Mouse (Mus musculus) kidney, postnatal 25 days (tissue): Measurements from ENCODE around the gene Nxpe3.
"Not testable (repeated sequence)": the region's sequence is repeated elsewhere in the genome, so short reads cannot be mapped to it uniquely, and the experiment has no call there.

Experiments
- DNase-seq, 2 experiments: peaks; one replicate each; pipeline ENCODE4 v3.0.0; 2021; ENCODE audit warnings: mixed read lengths in 2 of 2

Gene Nxpe3

DNA sequence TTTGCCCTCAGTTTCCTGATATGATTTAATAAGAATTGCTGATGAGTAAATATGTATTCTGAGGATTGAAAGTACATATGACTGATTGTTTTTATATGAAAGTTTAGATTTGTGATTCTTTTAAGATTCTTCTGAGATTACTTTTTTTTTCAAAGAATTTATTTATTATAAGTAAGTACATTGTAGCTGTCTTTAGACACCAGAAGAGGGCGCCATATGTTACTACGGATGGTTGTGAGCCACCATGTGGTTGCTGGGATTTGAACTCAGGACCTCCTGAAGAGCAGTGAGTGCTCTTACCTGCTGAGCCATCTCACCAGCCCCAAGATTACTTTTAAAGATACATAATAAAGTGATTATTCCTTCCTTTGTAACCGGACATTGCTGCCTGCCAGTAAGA is 5.6 kb downstream of the Nxpe3 start:
- no peak for DNase-seq

DNA sequence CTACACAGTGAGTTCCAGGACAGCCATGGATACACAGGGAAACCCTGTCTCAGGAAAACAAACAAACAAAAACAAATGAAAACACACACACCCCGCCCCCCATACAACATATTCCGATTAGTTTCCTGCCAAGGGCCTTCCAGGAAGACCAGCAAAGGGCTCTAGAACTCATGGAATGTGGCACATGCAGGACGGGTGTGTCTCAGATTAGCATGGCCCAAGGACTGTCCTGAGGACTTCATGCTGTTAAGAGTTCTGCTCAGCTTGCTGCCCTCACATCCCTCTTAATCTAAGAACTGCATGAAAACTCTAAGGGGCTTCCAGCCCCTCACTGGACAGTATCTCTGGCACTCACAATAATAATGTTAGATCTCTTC is 6.5 kb downstream of the Nxpe3 start:
- no peak for DNase-seq

DNA sequence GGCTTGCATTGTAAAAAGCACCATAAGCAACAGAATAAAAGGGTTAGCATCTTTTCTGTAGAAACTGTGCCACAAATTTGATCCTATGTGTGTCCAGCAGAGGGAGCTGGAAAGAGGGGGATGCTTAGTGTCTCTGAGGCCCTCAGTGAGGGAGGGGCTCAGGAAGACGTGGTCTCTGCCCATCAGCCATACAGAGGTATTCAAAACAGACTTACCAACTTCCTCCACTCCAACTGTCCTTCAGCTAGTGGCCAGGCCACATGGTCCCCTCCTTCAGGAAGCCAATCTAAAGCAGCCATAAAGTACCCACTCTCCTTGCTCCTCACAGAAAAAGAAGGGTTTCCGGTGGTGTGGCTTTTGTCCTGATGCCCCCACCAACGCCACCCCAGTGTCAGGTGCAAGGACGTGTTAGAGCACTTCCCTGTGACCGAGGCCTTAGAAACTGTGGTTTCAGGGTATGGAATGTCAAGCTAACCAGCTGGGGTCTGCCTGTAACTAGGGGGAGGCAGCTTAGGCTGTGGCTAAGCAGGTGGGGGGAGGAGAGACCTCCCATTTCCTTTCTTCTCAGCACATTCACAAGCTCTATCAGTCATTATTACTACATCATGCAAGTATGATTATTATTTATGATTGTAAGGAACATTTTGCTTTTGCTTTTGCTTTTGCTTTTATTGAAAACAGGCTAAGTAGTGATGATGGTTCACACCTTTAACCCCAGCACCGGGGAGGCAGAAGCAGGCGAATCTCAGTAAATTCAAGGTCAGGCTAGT is 7.1 kb downstream of the Nxpe3 start:
- no peak for DNase-seq

DNA sequence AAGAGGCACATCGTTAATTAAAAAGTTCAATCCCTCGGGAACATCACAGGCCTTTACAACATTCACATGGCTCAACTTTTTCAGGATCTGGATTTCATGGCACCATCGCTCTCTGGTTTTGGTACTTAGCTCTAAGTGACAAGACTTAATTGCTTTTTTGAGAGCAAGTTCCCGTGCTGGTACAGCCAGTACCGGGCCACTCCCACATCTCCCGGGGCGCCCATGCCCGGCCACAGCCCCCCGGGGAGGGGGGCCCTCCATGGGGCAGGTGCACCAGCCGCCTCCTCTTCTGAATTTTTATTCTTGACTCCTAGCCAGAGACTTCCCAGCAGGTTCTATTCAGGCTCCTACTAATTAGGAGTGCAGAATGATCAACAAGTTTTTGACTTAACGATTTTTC is 10.8 kb downstream of the Nxpe3 start:
- peak in 1 of 2 experiments; percentile 36 for DNase-seq

DNA sequence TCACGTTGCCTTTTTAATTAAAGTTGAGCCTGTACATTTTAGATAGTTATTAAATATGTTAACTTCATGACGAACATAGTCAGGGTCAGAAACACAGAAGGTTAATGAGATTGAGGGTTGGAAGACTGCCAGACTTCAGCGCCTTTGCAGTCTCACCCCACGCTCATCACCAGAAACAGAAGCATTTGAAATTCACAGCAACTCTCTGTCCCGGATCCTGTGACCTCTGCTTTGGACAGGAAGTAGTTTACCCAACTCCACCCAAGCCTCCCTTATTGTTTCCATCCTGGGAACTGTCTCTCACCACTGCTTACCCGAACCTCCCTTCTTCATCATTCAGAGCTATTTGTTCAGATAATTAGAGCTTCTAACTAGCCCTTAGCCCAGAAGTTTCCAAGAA is 19.1 kb downstream of the Nxpe3 start:
- DNase-seq, result peak in 1 of 2 experiments; percentile 36

DNA sequence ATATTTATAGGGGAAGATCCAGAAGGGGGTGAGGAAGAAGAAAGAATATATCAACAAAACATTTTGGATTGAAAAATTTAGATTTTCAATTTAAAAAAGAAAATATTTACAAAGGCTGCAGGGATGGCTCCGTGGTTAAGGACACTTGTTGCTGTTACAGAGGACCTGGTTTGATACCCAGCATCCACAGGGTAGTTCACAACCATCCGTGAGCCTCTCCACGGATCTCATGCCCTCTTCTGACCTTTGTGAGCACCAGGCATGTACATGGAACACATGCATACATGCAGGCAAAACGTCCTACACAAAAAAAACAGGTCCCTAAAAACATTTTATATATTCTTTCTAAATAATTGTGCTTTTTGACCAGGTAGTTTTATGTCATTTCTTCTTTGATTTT is 31.3 kb downstream of the Nxpe3 start:
- no peak for DNase-seq

DNA sequence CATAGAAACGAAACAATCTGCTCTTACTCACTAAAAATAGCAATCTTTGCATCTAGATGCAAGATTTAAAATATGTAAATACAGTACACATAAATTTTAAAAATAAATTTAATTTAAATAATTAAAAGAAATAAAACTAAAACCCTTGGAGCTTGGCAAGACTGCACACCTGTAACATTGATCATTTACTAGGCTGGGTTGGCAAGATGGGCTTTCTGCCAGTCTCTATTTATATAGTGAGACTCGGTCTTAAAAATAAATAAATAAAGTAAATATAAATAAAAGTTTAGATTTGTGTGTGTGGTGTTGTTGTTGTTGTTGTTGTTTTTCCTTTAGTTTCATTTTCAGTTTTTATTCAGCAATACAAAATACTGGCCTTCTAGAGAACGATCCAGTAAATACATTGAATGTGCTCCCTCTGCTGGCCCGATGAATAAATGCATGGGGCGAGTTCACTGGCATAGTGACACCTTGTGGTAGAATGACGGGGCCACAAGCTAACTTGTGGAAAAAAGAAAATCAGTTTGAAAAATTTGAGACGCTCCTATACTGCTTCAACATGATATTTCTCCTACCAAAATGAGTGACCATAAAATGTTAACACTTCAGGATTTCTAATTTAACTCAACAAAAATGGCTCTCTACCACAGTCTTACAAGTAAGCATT is 31.8 kb downstream of the Nxpe3 start:
- peak; percentile 77 to 83 for DNase-seq

DNA sequence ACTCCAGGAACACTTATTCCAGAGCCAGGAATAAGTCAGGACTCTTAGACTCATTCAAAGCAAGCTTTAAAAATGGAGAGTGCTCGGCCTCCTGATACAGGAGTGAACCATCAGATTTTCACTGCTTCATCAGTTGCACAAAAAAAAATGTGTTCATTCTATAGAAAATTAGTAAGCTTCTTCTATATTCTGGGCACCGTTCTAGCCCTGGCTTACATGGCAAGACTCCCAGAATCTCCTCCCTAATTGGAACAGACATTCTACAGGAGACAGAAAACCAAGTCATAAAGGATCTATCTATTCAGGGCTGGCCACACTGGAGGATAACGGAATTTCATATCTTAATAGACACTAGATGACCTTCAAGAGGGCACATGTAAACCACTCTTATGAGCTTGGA is 34.0 kb downstream of the Nxpe3 start:
- DNase-seq, result no peak

DNA sequence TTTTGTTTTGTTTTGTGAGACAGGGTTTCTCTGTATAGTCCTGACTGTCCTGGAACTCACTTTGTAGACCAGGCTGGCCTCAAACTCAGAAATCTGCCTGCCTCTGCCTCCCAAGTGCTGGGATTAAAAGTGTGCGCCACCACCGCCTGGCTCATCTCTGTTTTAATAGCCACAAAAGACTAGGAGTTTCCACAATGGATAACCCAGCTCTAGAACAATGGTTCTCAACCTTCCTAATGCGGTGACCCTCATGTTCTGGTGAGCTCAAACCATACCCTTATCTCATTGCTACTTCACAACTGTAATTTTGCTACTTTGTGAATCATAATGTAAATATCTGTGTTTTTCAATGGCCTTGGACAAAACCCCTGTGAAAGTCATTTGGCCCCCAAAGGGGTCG is 35.7 kb downstream of the Nxpe3 start:
- not testable (repeated sequence) for DNase-seq

DNA sequence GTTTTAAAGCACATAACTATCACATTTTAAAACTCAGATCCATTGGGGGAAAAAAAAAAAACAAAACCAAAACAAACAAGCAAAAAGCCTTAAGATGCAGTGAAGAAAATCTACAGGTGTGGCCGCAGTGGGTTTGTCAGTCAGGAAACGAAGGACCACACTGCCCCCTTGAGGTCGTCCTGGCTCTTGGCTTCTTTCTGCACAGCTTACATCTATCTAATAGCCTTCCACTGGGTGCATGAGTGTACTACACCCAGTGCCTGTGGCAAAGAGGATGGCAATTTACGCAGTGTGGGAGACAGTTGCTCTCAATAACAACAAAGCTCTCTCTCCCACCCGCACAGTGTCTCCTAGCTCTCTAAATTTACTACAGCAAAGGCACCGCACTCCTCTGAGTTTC is 36.6 kb downstream of the Nxpe3 start:
- peak; percentile 74 to 88 for DNase-seq

DNA sequence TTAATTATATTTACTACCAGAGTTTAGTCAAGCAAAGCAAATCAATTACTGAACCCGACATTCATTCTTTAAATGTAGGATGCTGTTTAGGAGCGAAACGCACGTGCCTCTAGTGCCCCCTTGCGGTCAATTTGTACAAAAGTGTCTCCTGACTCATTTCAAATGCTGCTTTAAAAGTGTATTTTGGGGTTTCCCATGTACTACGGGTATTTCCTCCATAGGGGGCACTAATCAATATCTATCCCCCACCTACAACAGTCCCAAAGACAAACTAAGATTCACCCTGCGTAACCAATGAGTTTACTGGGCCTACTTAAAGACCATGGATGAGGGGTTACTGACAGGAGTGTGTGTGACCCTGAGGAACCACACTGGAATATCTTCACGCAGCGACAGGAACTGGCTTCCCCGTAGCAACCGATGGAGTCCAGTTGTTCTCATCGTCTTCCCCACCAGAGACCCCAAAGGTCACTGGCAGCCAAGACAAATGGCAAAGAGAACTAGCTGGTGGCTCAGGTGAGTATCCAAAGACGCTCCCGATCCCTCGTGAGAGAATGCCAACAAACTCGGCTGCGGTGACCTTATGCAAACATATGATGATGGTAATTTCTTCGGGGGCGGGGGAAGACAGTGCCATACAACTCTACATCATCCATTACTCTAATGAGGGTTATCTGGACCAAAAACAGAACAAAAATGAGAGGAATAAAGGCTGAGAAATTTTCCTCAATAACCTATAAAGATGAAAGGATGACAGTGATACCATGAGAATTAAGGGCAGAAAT is 42.0 kb downstream of the Nxpe3 start:
- peak; percentile 74 to 91 for DNase-seq

DNA sequence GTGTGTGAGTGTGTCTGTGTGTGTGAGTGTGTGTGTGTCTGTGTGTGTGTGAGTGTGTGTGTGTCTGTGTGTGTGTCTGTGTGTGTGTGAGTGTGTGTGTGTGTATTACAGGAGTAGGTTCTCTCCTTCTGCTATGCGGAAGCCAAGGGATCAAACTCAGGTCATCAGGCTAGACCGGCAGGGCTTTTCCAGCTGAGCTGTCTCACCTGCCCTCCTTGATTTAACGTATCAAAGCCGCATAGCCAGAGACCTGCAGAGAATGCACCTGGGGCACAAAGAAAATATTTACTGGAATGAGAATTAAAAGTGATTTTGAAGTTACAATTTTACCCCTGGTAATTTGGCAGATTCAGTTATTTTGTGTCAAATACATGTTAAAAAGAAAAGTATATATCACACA is 42.6 kb downstream of the Nxpe3 start:
- DNase-seq, result no peak

DNA sequence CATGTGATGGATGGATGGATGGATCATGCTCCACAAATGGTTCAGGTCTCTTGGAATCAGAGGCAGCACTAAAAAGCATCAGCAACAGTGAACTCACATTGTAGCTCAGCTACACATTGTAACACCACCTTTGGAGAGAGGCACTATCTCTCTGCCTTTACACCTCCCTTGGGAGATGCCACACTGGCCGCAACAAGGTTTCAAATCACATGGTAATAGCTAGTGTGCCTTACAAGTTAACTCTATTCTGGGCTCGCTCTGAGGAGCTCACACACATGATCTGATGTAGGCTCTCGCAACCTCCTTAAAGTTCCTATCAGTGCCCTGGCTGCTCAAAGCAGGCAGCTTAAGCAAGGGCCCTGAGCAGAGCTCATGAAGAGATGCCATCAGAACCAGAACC is 44.6 kb downstream of the Nxpe3 start:
- no peak for DNase-seq

DNA sequence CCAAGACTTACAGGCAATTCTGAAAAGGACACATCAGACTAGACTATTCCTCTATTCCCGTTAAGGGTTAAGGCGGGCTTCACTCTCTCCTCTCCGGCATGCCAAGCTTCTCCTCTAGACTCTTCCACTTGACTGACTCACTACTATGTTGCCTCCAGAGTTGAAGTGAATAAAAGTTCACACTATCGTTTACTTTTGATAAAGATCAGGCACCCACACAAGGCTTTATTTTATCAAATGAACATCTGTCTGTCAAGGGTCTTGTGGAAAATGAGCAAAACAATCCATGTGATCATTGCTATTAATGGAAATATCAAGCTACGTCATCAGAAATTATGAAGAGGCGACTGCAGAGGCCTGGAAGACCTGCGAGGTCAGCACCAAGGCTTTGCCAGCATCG is 47.4 kb downstream of the Nxpe3 start:
- DNase-seq, result no peak

DNA sequence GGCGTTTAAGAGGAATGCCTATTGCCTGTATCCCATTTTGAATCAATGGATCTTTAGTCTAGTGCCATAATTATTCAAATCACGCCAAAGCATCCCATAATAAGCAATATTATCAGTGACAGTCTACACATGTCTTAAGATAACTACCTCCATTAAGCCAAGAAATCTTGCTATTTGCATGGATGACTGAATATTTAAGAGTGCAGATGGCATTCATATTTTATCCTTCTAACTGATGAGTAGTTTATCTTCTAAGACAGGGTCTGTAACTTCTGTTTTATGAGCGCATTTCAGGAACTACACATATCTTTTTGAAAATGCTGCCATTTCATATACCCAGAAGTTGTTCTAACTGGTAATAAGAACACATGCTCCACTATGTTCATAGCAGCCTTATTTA is 50.2 kb downstream of the Nxpe3 start:
- no peak for DNase-seq

DNA sequence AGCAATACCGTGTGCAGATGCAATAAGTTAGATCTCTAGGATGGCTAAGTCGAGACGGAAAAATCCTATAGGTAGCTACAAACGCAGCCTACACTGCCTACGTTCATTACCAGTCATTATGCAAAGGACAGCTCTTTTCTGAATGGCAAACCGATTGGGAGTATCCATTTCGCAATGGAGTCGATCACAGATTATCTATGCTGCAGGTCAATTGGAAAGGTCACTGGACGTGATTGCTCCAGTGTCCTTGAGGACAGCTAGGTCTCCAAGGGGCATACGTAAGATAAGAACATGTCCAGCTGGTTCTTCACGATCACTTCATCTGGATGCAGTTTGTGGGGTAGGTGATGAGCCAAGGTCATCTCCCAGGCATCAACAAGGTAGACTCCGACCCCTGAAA is 51.2 kb downstream of the Nxpe3 start:
- no peak for DNase-seq

DNA sequence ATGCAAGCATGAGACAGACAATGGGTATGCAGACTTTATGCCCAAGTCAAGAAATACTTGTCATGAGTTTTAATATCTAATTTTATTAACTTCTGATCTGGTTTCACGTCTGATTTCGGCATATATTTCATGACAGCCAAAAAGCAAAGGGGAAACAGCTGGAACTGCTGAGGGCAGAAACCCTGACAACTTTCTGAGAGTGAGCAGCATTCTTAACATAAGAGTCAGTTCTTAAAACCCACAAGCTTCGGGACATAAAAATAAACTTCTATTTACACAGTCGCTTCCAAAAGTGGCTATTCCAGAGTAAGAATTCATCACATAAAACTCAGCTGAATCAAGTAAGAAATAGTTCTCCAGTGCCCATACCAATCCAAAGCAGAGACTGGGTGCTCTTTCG is 52.0 kb downstream of the Nxpe3 start:
- DNase-seq, result no peak

DNA sequence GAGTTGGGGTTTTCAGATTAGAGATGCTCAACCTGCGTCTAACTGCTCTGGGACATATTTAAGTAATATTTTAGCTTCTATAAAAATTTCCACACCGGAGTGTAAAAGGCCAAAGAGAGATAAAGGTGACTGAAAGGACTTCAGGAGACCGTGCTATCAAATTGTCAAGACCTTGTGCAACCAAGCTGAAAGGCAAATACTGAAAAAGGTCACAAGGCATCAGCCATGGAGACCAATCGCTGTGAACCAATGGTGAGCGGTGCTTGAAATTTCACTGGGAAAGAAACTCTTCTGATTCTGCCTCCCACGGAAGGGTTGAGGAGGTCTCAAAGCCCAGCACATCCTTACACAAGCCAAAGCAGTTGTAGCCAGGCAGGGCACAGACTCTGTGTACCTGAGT is 53.6 kb downstream of the Nxpe3 start:
- no peak for DNase-seq

DNA sequence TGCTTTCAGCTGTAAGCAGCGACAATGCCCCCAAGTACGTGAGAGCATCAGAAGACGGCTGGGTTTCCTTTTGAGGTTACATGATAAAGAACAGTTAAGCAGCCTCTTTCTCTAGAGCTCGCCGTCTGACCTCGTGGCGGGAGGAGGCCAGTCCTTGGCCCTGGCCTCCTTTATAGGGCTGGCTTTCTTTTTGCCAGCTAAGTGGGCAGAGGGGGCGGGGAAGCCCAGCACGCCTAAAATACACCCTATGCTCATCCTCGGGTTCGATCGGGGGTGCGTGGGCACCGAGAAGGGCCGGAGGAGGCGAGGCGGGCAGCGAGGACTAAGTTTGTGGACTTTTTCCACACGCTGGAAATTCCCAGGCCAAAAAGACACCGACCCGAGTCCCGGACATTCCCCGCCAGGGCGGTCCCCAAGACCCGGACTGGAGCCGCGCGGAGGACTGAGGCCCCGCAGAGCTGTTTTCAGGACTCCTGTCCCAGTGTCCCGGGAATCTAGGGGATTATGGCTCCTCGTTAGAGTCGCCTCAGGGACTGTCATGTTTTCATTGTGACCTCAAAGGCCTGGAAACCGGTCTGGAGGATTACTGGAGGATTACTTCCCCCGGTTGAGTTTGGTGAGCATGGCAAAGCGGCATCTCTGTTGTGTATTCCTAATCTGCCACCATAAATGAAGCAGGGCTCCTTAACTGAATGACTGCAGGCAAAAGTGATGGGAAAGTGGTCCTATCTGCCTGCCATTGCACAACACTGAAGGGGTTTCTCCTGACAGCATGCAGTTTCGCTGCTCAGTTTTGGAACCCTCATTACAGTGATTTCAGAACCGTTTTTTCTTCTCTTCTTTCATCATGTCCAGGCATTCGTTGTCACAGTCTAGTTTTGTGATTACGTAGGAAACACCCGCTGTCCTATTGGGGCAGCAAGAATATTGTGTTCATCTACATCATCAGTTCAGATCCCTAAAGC is 56.3 kb downstream of the Nxpe3 start, which contains the start of gene Nfkbiz:
Gene Nfkbiz, minus strand, starts transcription at position 390 of the 965 bp plus-strand sequence.
- DNase-seq, result peak; percentile 87 to 93

DNA sequence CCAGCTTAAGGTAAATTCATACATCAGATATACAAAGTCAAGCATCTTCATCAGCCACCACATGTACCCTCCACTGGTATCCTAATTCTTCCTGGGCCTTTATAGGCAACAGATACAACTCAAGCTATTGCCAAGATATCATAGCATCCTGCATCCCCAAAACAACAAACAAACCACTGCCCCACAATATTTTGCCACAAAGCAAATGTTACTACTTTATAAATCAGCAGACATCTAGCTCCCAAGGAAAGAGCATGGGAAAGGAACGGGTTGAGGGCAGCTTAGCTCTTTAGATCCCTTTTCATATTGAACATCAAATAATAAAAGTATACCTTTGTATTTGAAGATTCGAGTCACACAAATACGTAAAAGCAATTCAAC is 57.0 kb downstream of the Nxpe3 start:
- DNase-seq, result no peak

DNA sequence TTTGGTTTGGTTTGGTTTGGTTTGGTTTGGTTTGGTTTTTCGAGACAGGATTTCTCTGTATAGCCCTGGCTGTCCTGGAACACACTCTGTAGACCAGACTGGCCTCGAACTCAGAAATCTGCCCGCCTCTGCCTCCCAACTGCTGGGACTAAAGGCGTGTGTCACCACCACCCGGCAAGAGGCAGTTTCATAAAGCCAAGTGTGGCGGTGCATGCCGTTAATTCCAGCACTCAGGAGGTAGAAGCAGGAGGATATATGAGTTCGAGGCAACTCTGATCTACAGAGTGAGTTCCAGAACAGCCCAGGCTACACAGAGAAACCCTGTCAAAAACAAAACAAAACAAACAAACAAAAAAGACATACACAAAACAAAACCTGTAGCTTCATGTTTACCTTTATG is 57.4 kb downstream of the Nxpe3 start:
- not testable (repeated sequence) for DNase-seq

DNA sequence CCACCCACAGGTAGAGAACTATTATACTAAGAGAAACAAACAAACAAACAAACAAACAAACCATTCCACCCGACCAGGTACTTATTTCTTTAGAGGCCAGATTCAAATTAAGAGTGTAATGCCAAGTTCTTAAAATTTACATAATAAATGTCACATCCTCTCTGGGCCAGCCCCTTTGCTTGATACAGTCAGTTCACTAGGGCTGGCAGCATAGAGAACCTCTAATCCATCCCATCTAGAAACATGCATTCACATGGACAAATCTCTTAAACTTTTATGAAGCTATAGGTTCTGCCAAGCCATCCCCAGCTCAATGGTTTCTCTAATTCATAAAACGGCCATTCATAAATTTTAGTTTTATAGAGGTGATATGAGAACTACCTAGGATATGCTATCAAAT is 57.9 kb downstream of the Nxpe3 start:
- no peak for DNase-seq

DNA sequence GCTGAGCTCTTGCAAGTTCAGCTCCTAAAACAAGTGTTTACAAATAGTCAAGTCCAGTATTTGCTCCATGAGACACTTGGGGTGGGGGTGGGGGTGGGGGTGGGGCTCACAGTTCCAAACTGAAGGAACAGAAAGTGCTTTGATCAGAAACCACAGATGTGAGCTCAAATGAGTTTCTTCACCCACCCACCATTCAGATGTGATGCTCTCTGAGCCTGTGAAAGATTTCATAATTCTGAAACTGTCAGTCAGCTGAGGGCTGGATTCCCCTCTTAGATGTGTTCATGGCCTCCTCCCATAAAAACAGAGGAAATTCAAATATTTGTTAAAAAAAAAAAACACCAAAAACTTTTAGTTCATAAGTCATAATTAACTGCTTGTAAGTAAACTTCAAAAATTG is 59.3 kb downstream of the Nxpe3 start:
- DNase-seq, result no peak
